Mouse (Mus musculus) adrenal gland, postnatal 4 days (tissue): ENCODE data around the gene Fbxo24. TPM values are rescaled to one million over a fixed set of nuclear protein-coding genes. Genes with fewer than 3 reads are reported as not detected.
A peak's percentile ranks its signal among the peaks of the same experiment; 100 is the strongest.

Experiments
- DNase-seq, 2 experiments: peaks; one replicate each; pipeline ENCODE4 v3.0.0; 2021 to 2022; ENCODE audit warnings: low spot score in 2 of 2, mixed read lengths in 2 of 2
- total RNA-seq, 2 experiments: library from RNA; stranded (reverse); gene quantifications; 2 replicates each; pipeline ENCODE4 v1.2.3; 2021

The Fbxo24 gene
- total RNA-seq, 2 experiments from 2014 or later = 1.2 to 3.3 TPM

- DNase-seq = no peak
These were observed 20.7 kb downstream of the Fbxo24 start for GRCm38 (mm10) chr5:137607860-137608653.

DNA sequence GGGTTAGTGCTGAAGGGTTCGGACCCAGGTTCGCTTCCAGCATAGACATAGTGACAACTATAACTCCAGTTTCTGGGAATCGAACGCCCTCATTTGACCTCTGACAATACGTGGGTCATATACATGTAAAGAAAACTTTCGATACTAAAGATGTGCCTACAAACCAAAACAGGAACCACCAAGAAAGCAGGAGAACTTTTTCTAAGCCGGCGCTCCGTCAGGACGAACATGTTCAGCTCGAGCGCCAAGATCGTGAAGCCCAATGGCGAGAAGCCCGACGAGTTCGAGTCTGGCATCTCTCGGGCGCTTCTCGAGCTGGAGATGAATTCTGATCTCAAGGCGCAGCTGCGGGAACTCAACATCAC lies 27.5 kb downstream of the Fbxo24 start:
- no peak for DNase-seq

- peak; percentile 79 to 94 for DNase-seq
These were observed 28.0 kb downstream of the Fbxo24 start, which contains the start of gene Mospd3 for GRCm38 (mm10) chr5:137600619-137601364. Gene Mospd3 (minus strand): TSS chr5:137601058.

GRCm38 (mm10) chr5:137600281-137600618 lies 28.6 kb downstream of the Fbxo24 start:
- DNase-seq = no peak

DNA sequence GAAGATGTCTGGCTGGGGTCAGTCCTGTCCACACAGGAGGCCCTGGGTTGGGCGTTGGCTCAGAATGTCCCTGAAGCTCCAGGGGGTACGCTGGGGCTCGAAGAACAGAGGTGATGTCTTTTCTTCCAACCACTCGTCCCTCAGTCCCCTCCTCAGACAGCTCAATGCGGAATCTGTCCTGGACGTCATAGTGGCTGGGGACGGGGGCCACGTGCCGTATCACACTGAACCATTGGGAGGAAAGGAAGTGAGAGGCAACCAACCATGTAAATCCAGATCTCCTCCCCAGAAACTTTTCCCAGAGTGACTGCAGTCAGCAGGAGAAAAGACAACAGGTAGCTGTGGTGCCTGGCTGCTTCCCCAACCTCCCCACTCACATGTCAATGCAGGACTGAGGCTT lies 29.2 kb downstream of the Fbxo24 start:
- DNase-seq = no peak

DNA sequence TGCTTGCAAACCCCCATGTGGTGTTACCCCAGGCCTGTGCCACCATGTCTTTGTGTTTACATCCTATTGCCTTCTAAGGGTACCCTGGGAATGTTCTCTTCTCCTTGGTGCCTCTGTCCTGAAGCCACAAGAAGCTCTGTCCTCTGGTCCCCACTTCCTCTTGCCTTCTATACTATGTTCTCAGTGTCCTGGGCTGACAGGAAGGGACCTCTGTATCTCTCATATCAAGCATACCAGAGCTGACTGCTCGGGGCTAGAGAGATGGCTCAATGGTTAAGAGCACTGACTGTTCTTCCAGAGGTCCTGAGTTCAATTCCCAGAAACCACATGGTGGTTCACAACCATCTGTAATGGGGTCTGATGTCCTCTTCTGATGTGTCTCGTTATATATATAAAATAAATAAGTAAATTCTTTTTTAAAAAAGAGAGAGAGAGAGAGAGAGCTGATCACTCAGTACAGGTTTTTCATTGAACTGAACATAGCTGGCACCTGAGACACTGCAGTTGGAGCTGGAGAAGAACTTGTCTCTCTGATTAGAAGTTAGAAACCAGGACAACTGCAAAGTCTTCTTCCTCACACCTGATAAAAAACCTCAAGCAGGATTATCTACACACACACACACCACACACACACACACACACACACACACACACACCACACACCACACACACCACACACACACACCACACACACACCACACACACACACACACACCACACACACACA lies 30.5 kb downstream of the Fbxo24 start:
- no peak for DNase-seq

DNA sequence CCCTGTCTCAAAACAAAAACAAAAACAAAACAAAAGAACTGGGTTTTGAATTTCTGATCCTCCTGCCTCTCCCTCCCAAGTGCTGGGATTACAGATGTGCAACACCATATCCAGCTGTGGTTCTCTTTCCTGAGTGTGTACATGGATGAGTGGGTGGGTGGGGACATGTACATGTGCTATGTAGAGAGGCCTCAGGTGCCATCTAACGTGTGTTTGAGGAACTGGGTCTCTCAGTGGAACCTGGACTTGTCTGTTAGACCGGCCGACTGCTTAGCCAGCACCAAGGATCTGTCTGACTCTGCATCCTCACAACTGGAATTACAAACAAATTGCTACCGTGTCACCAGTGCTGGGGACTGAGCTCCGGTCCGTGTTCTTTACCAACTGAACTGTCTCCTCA lies 31.2 kb downstream of the Fbxo24 start:
- DNase-seq = no peak

GRCm38 (mm10) chr5:137596601-137597261 lies 32.1 kb downstream of the Fbxo24 start:
- no peak for DNase-seq

DNA sequence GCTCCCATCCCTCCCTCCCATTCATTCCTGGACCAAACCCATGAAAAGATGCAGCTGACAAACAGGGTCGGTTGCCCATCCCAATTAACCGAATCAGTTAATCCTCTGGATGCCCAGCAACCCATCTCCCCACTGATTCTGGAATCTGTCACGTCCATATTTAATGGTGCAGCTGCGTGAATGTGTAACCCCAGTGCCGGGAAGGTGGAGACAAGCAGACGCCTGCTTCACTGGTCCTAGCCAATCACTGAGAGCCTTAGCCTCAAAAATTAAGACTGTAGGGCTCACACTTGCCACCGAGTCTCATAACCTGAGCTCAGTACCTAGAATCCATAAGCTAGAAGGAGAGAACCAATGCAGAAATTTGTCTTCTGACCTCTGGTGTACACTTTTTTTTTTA lies 32.9 kb downstream of the Fbxo24 start:
- DNase-seq = no peak

DNA sequence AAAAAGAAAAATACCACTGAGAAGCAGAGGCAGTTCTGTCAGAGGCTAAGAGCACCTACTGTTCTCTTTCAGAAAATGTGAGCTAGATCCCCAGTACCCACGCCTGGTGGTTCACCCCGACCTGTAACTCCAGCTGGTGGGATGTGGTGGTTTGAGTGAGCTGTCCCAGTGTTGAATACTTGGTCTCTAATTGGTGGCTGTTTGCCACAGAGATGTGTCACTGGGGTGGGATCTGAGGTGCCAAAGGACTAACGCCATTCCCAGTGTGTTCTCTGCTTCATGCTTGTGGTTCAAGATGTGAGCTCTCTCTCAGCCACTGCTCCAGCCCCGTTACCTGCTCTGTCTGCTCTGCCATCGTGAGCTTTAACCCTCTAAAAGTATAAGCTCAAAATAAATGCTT lies 38.3 kb downstream of the Fbxo24 start:
- DNase-seq = no peak

GRCm38 (mm10) chr5:137584976-137585375 lies 43.8 kb downstream of the Fbxo24 start:
- peak in 1 of 2 experiments; percentile 57 for DNase-seq

- no peak for DNase-seq
These were observed 45.1 kb downstream of the Fbxo24 start for GRCm38 (mm10) chr5:137583670-137584169.

DNA sequence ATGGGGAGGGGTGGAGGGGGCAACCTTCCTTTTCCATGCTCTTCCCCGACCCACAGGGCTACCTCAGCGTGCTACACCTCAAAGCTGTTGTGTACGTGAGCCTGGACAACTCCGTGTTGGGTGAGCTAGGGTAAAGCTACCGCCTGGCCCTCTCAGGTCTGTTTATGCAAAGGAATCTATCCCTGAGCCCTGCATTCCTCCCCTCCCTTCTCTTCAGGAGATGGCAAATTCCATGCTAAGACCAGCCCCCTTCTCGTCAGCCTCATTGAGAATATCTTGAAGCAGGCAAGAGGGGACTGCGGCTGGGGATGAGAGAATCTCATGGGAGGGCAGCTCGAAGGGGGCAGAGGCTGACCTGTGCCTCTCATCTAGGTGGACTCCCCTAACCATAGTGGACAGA lies 46.1 kb downstream of the Fbxo24 start:
- no peak for DNase-seq

GRCm38 (mm10) chr5:137580246-137580645 lies 48.6 kb downstream of the Fbxo24 start:
- DNase-seq = no peak

GRCm38 (mm10) chr5:137574470-137574901 lies 54.3 kb downstream of the Fbxo24 start:
- peak in 1 of 2 experiments; percentile 20 for DNase-seq

DNA sequence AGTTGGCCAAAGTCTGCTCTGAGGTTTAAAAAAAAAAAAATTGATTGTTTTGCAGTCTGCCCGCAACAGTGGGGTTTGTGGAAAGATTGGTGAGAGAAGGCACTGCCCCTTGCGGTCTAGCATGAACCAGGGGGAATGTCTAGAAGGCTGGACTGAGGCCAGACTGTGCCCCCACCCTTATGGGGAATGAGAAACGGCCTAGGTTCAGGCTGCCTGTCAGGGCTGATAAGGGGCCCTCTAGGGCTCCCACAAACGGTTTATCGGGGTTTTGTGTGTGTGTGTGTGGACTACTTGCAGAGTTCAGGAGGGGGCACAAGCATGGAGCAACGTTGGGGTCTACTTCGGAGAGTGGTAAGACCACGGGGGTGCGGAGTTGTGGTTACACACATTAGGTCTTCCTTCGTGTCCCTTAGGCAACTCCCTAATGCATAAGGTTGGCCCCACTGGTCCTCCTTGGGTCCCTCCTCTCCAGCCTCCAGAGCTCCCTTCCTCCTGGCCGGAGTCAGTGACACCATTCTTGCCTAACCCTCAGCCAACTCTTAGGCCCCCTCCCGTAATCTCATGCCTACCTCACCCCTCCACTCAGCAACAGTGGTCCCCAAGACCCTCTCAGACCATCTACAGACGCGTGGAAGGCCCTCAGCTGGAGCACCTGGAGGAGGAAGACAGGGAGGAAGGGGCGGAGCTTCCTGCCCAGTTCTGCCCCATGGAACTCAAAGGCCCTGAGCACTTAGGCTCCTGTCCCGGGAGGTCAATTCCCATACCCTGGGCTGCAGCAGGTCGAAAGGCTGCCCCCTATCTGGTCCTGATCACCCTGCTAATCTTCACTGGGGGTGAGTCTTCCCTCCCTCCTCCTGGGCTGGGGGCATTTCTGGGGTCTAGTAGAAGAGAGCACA lies 57.9 kb downstream of the Fbxo24 start:
- no peak for DNase-seq

DNA sequence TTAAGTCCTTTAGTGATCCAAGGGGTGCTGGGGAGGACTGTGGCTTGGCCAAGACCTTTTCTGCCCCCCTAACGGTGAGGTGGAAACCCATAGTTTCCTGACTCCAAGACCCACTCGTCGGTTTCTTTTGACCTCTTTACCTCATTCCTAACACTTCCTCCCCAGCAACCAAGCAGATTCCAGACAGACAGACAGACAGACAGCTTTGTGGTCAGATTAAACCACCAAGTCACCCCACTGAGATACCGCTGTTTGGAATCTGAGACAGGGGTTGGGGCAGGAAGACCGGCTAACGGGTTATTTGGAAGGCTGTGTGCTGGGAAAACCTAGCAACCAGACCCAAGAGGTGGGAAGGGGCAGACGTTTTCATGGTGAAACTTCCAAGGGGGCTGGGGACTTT lies 58.6 kb downstream of the Fbxo24 start:
- DNase-seq = no peak

DNA sequence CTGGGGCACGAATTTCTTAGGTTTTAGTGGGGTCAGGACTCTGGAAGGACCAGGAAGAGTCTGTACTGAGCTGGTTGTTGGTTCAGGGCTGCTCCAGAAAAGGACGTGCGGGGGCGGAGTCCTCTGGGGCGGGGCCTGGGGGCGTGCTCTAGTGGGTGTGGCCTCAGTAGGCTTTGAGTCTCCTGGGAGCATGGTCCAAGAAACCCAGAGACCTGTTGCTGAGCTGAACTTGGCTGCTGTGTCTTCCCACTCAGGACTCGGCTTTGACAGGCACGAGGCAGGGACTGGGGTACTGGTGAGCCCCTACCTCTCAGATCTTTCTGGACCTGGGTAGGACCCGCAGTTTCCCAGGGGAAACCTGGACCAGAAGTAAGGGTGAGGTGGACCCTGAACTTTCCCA lies 59.1 kb downstream of the Fbxo24 start, which contains the start of gene Tfr2:
Gene Tfr2 (plus strand): TSS at position 176 of the 400 bp plus-strand sequence.
- DNase-seq = peak in 1 of 2 experiments; percentile 36

GRCm38 (mm10) chr5:137569031-137569430 lies 59.8 kb downstream of the Fbxo24 start:
- no peak for DNase-seq

GRCm38 (mm10) chr5:137568223-137568798 lies 60.5 kb downstream of the Fbxo24 start:
- no peak for DNase-seq
